Mouse (Mus musculus) liver, adult 2 months (tissue): ENCODE measurements around the gene Kcnk10.

Experiments used
- CTCF ChIP-seq: fragments of 200-500 bp; IDR thresholded peaks from 2 replicates; pipeline ENCODE4 v1.5.1; 2011; ENCODE audit warnings: low read depth, low read length, control low read depth
- POLR2A ChIP-seq: fragments of 200-500 bp; IDR thresholded peaks from 2 replicates; pipeline ENCODE4 v1.6.1; 2011; ENCODE audit warnings: low read length, control low read depth; ENCODE audit not compliant: insufficient read depth; ENCODE audit errors: extremely low read depth

DNA sequence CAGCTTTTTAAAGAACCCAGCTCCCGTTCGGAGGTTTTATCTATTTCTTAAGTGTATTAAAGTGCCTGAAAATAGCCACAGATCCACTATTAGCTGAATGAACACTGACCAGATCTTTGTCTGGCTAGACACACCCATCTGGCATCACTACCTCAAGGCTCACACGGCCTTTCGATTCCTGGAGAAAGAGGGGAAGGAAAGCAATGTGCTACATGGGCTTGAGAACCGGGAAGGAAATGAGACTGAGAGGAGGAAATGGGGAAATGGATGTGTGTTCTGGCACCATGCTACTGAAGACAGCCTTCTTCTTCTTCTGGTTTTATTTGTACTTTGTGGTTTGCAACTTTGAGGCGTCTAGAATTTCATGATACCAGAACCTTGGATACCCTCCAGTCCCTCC lies 8.7 kb downstream of the Kcnk10 start:
- TF ChIP-seq POLR2A (no peak), CTCF (no peak)
